Mouse (Mus musculus): Measurements from ENCODE around the gene Adgrb3.
"Not testable (repeated sequence)": the region's sequence is repeated elsewhere in the genome, so short reads cannot be mapped to it uniquely, and the experiment has no call there.

Gene Adgrb3

GRCm38 (mm10) chr1:25510321-25511055 is 319.0 kb downstream of the Adgrb3 start:
- DNase-seq (ENCODE audit: low spot score) = no peak

- DNase-seq (ENCODE audit: low spot score) = no peak
Observed at GRCm38 (mm10) chr1:25504313-25504712, 325.2 kb downstream of the Adgrb3 start.

DNA sequence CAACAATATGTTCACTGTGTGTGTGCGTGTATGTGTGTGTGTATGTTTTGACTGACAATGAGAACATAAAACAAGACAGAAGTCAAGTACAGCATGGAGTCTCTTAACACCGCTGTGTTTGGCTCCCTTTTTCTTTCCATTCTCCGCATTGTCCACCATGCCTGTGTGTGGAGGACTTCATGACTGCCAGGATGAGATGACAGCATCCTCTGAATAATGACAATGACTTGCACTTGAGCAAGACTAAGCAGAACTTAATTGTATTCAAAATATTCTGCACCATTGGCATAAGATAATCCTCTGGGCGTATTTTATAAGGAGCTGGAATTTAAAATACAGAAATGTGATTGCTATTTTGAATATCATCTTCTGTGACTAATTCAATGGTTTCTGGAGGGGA is 326.0 kb downstream of the Adgrb3 start:
- no peak for DNase-seq (ENCODE audit: low spot score)

DNA sequence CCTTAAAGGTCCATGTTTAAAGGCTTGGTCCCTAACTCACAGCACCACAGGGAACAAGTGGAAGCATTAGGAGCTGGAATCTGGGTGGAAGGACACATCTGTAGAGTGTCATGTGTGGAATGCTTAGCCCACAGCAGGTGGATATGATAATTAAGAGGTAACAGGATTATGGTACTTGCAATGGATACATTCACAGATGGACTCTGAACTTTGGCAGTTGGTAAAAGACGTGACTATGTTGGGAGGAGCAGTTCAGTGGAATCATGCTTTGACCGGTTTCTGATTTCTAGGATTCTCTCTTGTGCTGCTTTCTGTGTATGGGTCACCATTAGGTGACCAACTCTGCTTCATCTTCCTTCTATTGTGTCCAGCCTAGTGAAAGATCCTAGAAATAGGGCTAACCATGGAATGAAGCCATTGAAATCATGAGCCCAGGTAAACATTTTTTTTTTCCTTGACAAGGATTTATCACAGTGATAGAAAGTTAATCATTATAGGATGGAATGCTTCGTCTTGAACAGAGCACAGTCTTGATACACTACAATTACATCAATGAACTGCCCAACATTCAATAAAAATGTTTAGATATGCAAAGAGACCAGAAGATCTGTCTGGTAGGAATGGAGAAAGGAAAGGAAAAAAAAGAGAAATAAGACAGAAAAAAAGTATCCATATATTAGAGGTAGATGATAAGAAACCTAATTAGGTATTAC is 334.1 kb downstream of the Adgrb3 start:
- DNase-seq (ENCODE audit: low spot score) = no peak

DNA sequence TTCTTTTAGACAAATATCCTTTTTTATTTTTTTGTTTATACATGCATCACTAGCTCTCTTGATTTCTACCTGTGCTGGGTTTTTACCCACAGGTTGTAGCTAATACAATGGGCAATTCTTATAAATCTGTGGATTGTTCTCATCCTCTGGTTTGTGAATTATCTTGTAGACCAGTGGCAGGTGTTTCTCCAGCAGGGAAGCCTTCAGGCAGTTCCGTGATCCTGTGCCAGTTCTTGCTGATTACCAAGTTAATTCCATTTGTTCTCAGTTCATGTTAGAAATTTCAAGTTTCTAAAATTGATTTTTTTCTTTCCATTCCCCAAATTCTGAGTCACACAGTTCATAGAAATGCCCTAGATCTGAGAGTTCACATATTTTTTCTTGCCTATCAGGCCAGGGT is 338.0 kb downstream of the Adgrb3 start:
- DNase-seq (ENCODE audit: low spot score) = no peak

DNA sequence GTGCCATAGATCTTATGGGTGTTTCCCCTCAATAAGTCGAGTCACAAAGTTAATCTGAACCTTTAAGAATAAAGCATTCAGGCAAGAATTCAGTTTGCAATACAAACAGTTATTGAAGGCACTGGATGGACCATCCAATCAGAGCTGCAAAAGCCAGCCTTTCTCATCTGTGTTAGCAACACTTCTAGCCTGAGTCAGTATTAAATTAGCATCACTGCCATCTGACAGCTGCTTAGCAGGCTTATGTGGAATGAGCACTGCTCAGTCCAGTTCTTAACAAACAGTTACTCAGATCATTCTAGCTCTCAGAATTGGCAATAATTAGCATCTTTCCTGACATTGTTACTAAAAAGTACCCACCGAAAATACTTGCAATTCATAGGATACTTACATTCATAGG is 339.3 kb downstream of the Adgrb3 start:
- DNase-seq (ENCODE audit: low spot score) = no peak

DNA sequence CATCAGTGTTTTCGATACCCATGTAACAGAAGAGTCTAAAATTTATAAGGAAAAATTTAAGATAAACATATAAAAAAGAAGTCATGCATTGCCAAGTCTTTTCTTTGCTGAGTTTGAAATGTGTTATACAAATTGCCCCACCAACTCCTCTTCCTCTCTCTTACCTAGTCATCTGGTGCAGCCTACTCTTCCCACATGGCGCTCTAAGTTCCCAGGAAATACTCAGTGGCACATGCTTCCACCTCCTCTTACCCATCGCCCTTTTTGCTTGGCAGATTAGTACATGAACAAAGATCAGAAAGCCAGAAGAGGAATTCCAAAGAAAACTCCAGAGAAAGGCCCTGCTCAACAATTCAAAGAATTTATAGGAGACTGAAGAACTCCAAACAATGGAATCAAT is 353.8 kb downstream of the Adgrb3 start:
- no peak for DNase-seq (ENCODE audit: low spot score)

- DNase-seq (ENCODE audit: low spot score) = no peak
Observed at GRCm38 (mm10) chr1:25474469-25474868, 355.0 kb downstream of the Adgrb3 start.

- not testable (repeated sequence) for DNase-seq (ENCODE audit: low spot score)
Observed at GRCm38 (mm10) chr1:25471612-25472011, 357.9 kb downstream of the Adgrb3 start.

GRCm38 (mm10) chr1:25462612-25463011 is 366.9 kb downstream of the Adgrb3 start:
- DNase-seq (ENCODE audit: low spot score) = no peak

DNA sequence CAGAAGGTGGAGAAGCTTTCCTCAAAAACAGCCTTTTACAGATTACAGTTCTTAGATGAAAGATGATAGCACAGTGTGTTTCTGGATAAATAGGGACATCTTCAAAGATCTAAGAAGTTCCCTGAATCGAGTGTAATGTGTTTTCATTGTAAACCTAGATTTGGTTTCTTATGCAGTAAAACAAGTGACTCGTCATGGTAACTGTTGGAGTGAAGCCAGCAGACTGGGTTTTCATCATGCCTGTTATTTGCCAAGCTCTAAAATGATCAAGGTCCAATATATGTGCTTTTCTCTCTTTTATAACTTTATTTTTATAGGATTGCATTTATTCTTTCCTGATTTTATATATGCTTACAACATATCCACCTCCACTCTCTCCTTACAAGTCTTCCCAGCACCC is 394.0 kb downstream of the Adgrb3 start:
- DNase-seq (ENCODE audit: low spot score) = no peak

- no peak for DNase-seq (ENCODE audit: low spot score)
Observed at GRCm38 (mm10) chr1:25430219-25430862, 399.2 kb downstream of the Adgrb3 start.

GRCm38 (mm10) chr1:25420701-25421100 is 408.8 kb downstream of the Adgrb3 start:
- no peak for DNase-seq (ENCODE audit: low spot score)

- no peak for DNase-seq (ENCODE audit: low spot score)
Observed at GRCm38 (mm10) chr1:25419378-25419777, 410.1 kb downstream of the Adgrb3 start.

GRCm38 (mm10) chr1:25415084-25415483 is 414.4 kb downstream of the Adgrb3 start:
- DNase-seq (ENCODE audit: low spot score) = no peak

GRCm38 (mm10) chr1:25364186-25364585 is 465.3 kb downstream of the Adgrb3 start:
- no peak for DNase-seq (ENCODE audit: low spot score)

- no peak for DNase-seq (ENCODE audit: low spot score)
Observed at GRCm38 (mm10) chr1:25358554-25358953, 471.0 kb downstream of the Adgrb3 start.

GRCm38 (mm10) chr1:25355486-25355885 is 474.0 kb downstream of the Adgrb3 start:
- DNase-seq (ENCODE audit: low spot score) = no peak

DNA sequence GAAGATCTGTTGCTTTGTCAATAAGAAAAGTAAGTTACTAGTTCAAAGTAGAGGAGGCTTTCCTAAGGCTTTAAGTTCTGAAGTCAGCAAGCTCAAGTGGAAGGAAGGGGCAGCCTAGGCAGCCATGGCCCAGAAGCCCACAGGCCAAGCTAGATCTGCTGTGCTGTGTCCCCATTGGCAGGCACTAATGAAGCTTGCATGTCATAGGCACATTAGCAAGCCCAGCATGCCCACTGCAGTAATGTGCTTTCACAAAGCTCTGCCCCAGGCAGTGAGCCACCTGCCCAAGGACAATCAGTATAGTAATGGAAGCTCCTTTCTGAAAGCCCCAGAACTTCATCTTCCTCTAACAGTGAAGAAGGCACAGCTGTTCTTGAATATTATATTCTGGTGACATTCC is 484.6 kb downstream of the Adgrb3 start:
- no peak for DNase-seq (ENCODE audit: low spot score)

DNA sequence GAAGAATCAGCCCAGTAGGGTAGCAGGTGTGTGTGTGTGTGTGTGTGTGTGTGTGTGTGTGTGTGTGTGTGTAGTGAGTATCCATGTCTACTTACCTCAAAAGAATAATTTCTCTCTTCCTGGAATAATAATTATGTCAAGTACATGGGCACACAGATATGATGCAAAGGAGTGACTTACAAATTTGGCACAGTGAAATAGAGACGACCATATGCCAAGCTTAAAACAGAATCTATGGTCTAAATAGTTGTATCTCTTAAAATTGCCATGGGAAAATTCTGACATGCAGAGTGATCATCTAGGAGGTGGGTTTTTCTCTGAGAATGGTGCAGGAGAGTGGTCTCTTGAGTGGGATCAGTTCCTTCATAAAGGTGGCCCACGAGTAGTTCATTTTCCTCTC is 504.1 kb downstream of the Adgrb3 start:
- no peak for DNase-seq (ENCODE audit: low spot score)

DNA sequence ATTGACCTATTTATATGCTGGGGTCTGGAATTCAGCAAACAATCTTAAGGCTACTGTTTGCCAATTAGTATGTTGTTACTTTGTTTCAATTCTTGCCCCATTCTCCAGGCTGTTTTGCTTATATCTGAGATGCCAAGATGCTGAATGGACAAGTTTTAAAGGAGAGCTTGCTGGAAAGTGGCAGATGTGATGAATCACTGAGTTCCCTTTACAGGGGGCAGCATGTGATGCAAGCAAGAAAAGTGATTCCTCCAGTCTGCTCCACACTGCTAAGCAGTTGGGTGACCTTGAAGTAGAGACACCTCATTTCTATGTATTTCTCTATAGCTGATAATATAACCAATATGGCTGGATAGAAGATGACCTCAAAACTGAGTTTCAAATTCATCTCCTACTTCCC is 512.4 kb downstream of the Adgrb3 start:
- DNase-seq (ENCODE audit: low spot score) = no peak

GRCm38 (mm10) chr1:25312344-25312743 is 517.2 kb downstream of the Adgrb3 start:
- no peak for DNase-seq (ENCODE audit: low spot score)

GRCm38 (mm10) chr1:25310066-25310465 is 519.4 kb downstream of the Adgrb3 start:
- DNase-seq (ENCODE audit: low spot score) = no peak
